Mouse (Mus musculus) midbrain, embryonic 14.5 days (tissue): ENCODE results near the gene 2610301B20Rik. TPM values are rescaled to one million over a fixed set of nuclear protein-coding genes. Genes with fewer than 3 reads are reported as not detected.
A peak's percentile ranks its signal among the peaks of the same experiment; 100 is the strongest.

Source experiments
- microRNA-seq: library from miRNA; unstranded; fragments of <30 nt; microRNA quantifications from one replicate; pipeline ENCODE4, GENCODE M21; 2016
- polyA plus RNA-seq: library from polyadenylated mRNA; unstranded; fragments of >200 nt; fragmentation: Nextera tagmentation; extraction: Ambion mirVana; gene quantifications from 2 replicates; pipeline ENCODE4 v1.2.1, GENCODE M21; 2014

2610301B20Rik gene
- polyA plus RNA-seq, 1 experiment from 2014 or later: 53.4 TPM

Small RNAs within 50 kb of the gene (microRNA-seq; reads per million reads assigned to microRNA genes)
- gene Mir3471-1: not detected
- 4.3 reads per million, percentile 25 among the genes with 10 or more reads in this experiment for gene n-TSaga9
